Mouse (Mus musculus) limb, embryonic 11.5 days (tissue): Measurements from ENCODE around the gene Noxo1. TPM values are rescaled to one million over a fixed set of nuclear protein-coding genes. Genes with fewer than 3 reads are reported as not detected.

Experiments
- ATAC-seq: fragments of 200-750 bp; cut with Nextera tagmentation; 2 replicates; pipeline ENCODE4 v1.8.0; 2017; ENCODE audit warnings: low read depth; ENCODE audit not compliant: insufficient number of reproducible peaks, low FRiP score, low TSS enrichment
- DNase-seq: peaks from one replicate; pipeline ENCODE4 v3.0.0-alpha.2; 2015; ENCODE audit warnings: low spot score
- H3K27ac ChIP-seq: fragments of 300-500 bp; sonication (generic); replicated peaks from 2 replicates; pipeline ENCODE4 v1.5.1; 2014; ENCODE audit warnings: low read depth, mild to moderate bottlenecking, low read length
- H3K27me3 ChIP-seq: fragments of 300-500 bp; sonication (generic); 2 replicates; pipeline ENCODE4 v1.6.1; 2014; ENCODE audit warnings: mild to moderate bottlenecking, low read length, mixed read lengths; ENCODE audit not compliant: control insufficient read depth, insufficient read depth
- H3K36me3 ChIP-seq: fragments of 300-500 bp; sonication (generic); 2 replicates; pipeline ENCODE4 v1.6.1; 2014; ENCODE audit warnings: mild to moderate bottlenecking, low read length, moderate library complexity, mixed read lengths; ENCODE audit not compliant: control insufficient read depth, insufficient read depth
- H3K4me1 ChIP-seq: fragments of 300-500 bp; sonication (generic); 2 replicates; pipeline ENCODE4 v1.6.1; 2014; ENCODE audit warnings: low read length, mixed read lengths; ENCODE audit not compliant: control insufficient read depth, insufficient read depth
- H3K4me2 ChIP-seq: fragments of 300-500 bp; sonication (generic); 2 replicates; pipeline ENCODE4 v1.6.1; 2014; ENCODE audit warnings: low read depth, mild to moderate bottlenecking, moderate library complexity; ENCODE audit not compliant: severe bottlenecking
- H3K4me3 ChIP-seq: fragments of 300-500 bp; sonication (generic); 2 replicates; pipeline ENCODE4 v1.5.1; 2014; ENCODE audit warnings: low read depth, low read length
- H3K9ac ChIP-seq: fragments of 300-500 bp; sonication (generic); 2 replicates; pipeline ENCODE4 v1.6.1; 2014; ENCODE audit warnings: mild to moderate bottlenecking, low read length
- H3K9me3 ChIP-seq: fragments of 300-500 bp; sonication (generic); 2 replicates; pipeline ENCODE4 v1.6.1; 2016; ENCODE audit warnings: low read length; ENCODE audit not compliant: control insufficient read depth
- WGBS: fragments of 180-500 bp; shearing (Covaris S2); extraction: QIAGEN DNeasy Blood & Tissue Kit; methylation state at CpG from one replicate; pipeline ENCODE4 v1.1.7; 2014; 5-methylcytosine and 5-hydroxymethylcytosine counted together
- polyA plus RNA-seq: library from polyadenylated mRNA; unstranded; fragments of >200 nt; fragmentation: Nextera tagmentation; extraction: Ambion mirVana; gene quantifications from 2 replicates; pipeline ENCODE4 v1.2.1, GENCODE M21; 2014

Gene Noxo1
- polyA plus RNA-seq, 1 experiment from 2014 or later: 1.5 TPM

- DNase-seq (no peak), ATAC-seq (no peak)
- Histone ChIP-seq H3K27ac (no peak overlapping the region), H3K9ac (no peak overlapping the region), H3K4me3 (no peak overlapping the region), H3K36me3 (peaks cover 6% of the 10 kb centered on the region), H3K27me3 (no peaks in the 10 kb centered on the region), H3K4me2 (no peak overlapping the region), H3K4me1 (peaks cover 9% of the 10 kb centered on the region; the same call in 1 of the 2 replicates), H3K9me3 (no peaks in the 10 kb centered on the region)
- 66% methylated on average over 3 of the region's 3 CpGs for WGBS
Observed at GRCm38 (mm10) chr17:24725637-24726390, 29.8 kb downstream of the Noxo1 start.

- DNase-seq (no peak), ATAC-seq (no peak)
- Histone ChIP-seq H3K4me2 (no peak within 1 kb of the TSS), H3K27me3 (no peaks in the 10 kb centered on the region), H3K9me3 (no peaks in the 10 kb centered on the region), H3K4me1 (0 out of 2 replicates have a peak, but pooled peaks cover 6% of the 10 kb centered on the region), H3K27ac (no peak within 1 kb of the TSS), H3K4me3 (no peak within 1 kb of the TSS), H3K36me3 (no peaks in the 10 kb centered on the region), H3K9ac (peak within 1 kb of the TSS; percentile 14; the same call in 1 of the 2 replicates)
- WGBS: 62% methylated on average over 2 of the region's 2 CpGs
Observed at GRCm38 (mm10) chr17:24727618-24728017, 31.6 kb downstream of the Noxo1 start, which contains the start of gene Rpl3l. Gene Rpl3l (plus strand): TSS chr17:24727820.

- Histone ChIP-seq H3K27me3 (no peaks in the 10 kb centered on the region), H3K4me1 (0 out of 2 replicates have a peak, but pooled peaks cover 2% of the 10 kb centered on the region), H3K36me3 (no peaks in the 10 kb centered on the region), H3K4me2 (no peak overlapping the region), H3K27ac (no peak overlapping the region), H3K4me3 (no peak overlapping the region), H3K9me3 (no peaks in the 10 kb centered on the region), H3K9ac (peak overlapping the region; percentile 14; the same call in 1 of the 2 replicates)
- 73% methylated on average over 17 of the region's 17 CpGs for WGBS
- ATAC-seq: no peak
- no peak for DNase-seq
Observed at GRCm38 (mm10) chr17:24728184-24728583, 32.1 kb downstream of the Noxo1 start.

GRCm38 (mm10) chr17:24729067-24729466, 33.0 kb downstream of the Noxo1 start:
- no peaks in the 10 kb centered on the region for H3K9me3 ChIP-seq
- ATAC-seq: no peak
- no peak overlapping the region for H3K27ac ChIP-seq
- 88% methylated on average over 6 of the region's 6 CpGs for WGBS
- DNase-seq: no peak
- no peak overlapping the region for H3K4me3 ChIP-seq
- no peaks in the 10 kb centered on the region for H3K36me3 ChIP-seq
- no peak overlapping the region for H3K4me2 ChIP-seq
- H3K27me3 ChIP-seq: no peaks in the 10 kb centered on the region
- no peaks in the 10 kb centered on the region for H3K4me1 ChIP-seq
- no peak overlapping the region for H3K9ac ChIP-seq

GRCm38 (mm10) chr17:24730787-24731186, 34.8 kb downstream of the Noxo1 start:
- Histone ChIP-seq H3K9me3 (no peaks in the 10 kb centered on the region), H3K27me3 (no peaks in the 10 kb centered on the region), H3K4me1 (0 out of 2 replicates have a peak, but pooled peaks cover under 1% of the 10 kb centered on the region), H3K4me3 (no peak overlapping the region), H3K4me2 (no peak overlapping the region), H3K9ac (no peak overlapping the region), H3K27ac (no peak overlapping the region), H3K36me3 (no peaks in the 10 kb centered on the region)
- 83% methylated on average over 14 of the region's 14 CpGs for WGBS
- DNase-seq (no peak), ATAC-seq (no peak)

GRCm38 (mm10) chr17:24732233-24732935, 36.4 kb downstream of the Noxo1 start:
- WGBS: 81% methylated on average over 12 of the region's 12 CpGs
- H3K27ac ChIP-seq: no peak overlapping the region

GRCm38 (mm10) chr17:24733434-24734050, 37.5 kb downstream of the Noxo1 start:
- Histone ChIP-seq H3K4me2 (no peak overlapping the region), H3K36me3 (no peaks in the 10 kb centered on the region), H3K9ac (no peak overlapping the region), H3K9me3 (no peaks in the 10 kb centered on the region), H3K27ac (no peak overlapping the region), H3K27me3 (no peaks in the 10 kb centered on the region), H3K4me1 (peaks cover 9% of the 10 kb centered on the region; the same call in 1 of the 2 replicates), H3K4me3 (no peak overlapping the region)
- WGBS: 88% methylated on average over 21 of the region's 21 CpGs
- ATAC-seq (no peak), DNase-seq (no peak)

More at GRCm38 (mm10) chr17:24732233-24732935, 36.4 kb downstream of the Noxo1 start:
- H3K9ac ChIP-seq: no peak overlapping the region
- H3K4me3 ChIP-seq: no peak overlapping the region
- H3K4me1 ChIP-seq: peaks cover 9% of the 10 kb centered on the region; the same call in 1 of the 2 replicates
- no peaks in the 10 kb centered on the region for H3K36me3 ChIP-seq
- no peaks in the 10 kb centered on the region for H3K27me3 ChIP-seq
- H3K9me3 ChIP-seq: no peaks in the 10 kb centered on the region
- ATAC-seq: no peak
- DNase-seq: no peak
- no peak overlapping the region for H3K4me2 ChIP-seq

GRCm38 (mm10) chr17:24734513-24734912, 38.5 kb downstream of the Noxo1 start:
- H3K27ac ChIP-seq: no peak overlapping the region
- DNase-seq: no peak
- H3K9ac ChIP-seq: no peak overlapping the region
- H3K27me3 ChIP-seq: no peaks in the 10 kb centered on the region
- no peaks in the 10 kb centered on the region for H3K9me3 ChIP-seq
- no peaks in the 10 kb centered on the region for H3K36me3 ChIP-seq
- ATAC-seq: no peak
- H3K4me2 ChIP-seq: no peak overlapping the region
- H3K4me3 ChIP-seq: no peak overlapping the region
- H3K4me1 ChIP-seq: peaks cover 9% of the 10 kb centered on the region; the same call in 1 of the 2 replicates
- 90% methylated on average over 1 of the region's 1 CpGs for WGBS
